Mouse (Mus musculus): Measurements from ENCODE around the gene Nelfcd.

DNA sequence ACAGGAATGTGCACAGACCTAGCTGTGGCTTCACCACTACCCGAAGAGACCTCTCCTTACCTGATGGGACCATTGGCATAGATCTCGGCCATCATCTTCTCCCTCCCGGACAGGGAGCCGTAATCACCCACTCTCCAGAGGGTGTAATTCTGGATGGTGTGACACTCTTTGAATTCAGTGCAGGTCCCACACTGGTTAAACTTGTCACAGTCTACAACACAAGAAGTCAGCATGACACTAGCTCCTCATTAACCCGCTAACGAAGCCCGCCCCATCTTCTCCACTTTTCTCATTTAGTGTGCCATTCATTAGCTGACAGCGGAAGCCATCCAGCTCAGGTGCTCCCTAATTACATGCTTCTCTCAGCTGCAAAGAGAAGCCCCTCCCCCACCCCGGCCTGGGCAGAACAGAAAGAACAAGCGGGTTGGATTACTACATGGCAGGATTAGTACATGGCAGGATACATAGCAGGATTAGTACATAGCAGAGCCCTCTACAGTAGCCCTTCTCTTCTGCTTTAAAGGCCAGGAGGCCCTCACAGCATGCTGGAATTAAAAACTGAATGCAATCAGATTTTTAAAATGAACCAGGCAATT lies 13.5 kb downstream of the Nelfcd start:
- no peak for TF ChIP-seq TAL1 (IDR thresholded peaks at IDR 0.05; ENCODE audit: low read length)
- TF ChIP-seq GATA1 (IDR thresholded peaks at IDR 0.05; ENCODE audit: low read length) = no peak

Data from erythroblast, embryonic 14.5 days (primary cell).